Mouse (Mus musculus) spleen, adult 2 months (tissue): ENCODE measurements around the gene Tor1aip2. TPM values are rescaled to one million over a fixed set of nuclear protein-coding genes. Genes with fewer than 3 reads are reported as not detected.
A peak's percentile ranks its signal among the peaks of the same experiment; 100 is the strongest.
"Not testable (repeated sequence)": the region's sequence is repeated elsewhere in the genome, so short reads cannot be mapped to it uniquely, and the experiment has no call there.

ENCODE experiments used
- DNase-seq, 2 experiments: peaks; one replicate each; pipeline versions ENCODE4 v3.0.0 to v3.0.0-alpha.2; 2012 to 2021; ENCODE audit warnings: low spot score in 2 of 2, low read depth in 1 of 2
- H3K27ac ChIP-seq: fragments of 200-500 bp; 2 replicates; pipeline ENCODE4 v1.5.1; 2012; ENCODE audit warnings: low read length, inconsistent platforms; ENCODE audit not compliant: insufficient read depth
- H3K27me3 ChIP-seq: fragments of 200-500 bp; 2 replicates; pipeline ENCODE4 v1.6.1; 2012; ENCODE audit warnings: mild to moderate bottlenecking, moderate library complexity, low read length, inconsistent platforms; ENCODE audit not compliant: control insufficient read depth, insufficient read depth
- H3K36me3 ChIP-seq: fragments of 200-500 bp; 2 replicates; pipeline ENCODE4 v1.6.1; 2012; ENCODE audit warnings: mild to moderate bottlenecking, low read length, inconsistent platforms; ENCODE audit not compliant: control insufficient read depth, insufficient read depth
- H3K4me1 ChIP-seq: fragments of 200-500 bp; 2 replicates; pipeline ENCODE4 v1.6.1; 2011; ENCODE audit warnings: inconsistent platforms; ENCODE audit not compliant: control insufficient read depth, insufficient read depth, insufficient read length
- H3K4me3 ChIP-seq: fragments of 200-500 bp; 2 replicates; pipeline ENCODE4 v1.5.1; 2011; ENCODE audit warnings: mild to moderate bottlenecking, inconsistent platforms; ENCODE audit not compliant: insufficient read depth, insufficient read length; ENCODE audit errors: extremely low read depth
- CTCF ChIP-seq: fragments of 200-500 bp; IDR thresholded peaks from 2 replicates; pipeline ENCODE4 v1.5.1; 2011; ENCODE audit warnings: mild to moderate bottlenecking, inconsistent platforms; ENCODE audit not compliant: insufficient read depth, insufficient read length, insufficient replicate concordance; ENCODE audit errors: extremely low read depth
- POLR2A ChIP-seq: fragments of 200-500 bp; IDR thresholded peaks from 2 replicates; pipeline ENCODE4 v1.6.1; 2011; ENCODE audit warnings: low read depth, low read length, inconsistent platforms
- WGBS: fragments of 180-500 bp; shearing (Covaris S2); methylation state at CpG from one replicate; pipeline ENCODE4 v1.1.7; 2018; 5-methylcytosine and 5-hydroxymethylcytosine counted together
- polyA plus RNA-seq: library from polyadenylated mRNA; depleted of rRNA; stranded (reverse); fragments of >200 nt; gene quantifications from 2 replicates; pipeline ENCODE4 v1.2.3, GENCODE M21; 2012

The Tor1aip2 gene
- polyA plus RNA-seq, 1 experiment, result 28.9 TPM

DNA sequence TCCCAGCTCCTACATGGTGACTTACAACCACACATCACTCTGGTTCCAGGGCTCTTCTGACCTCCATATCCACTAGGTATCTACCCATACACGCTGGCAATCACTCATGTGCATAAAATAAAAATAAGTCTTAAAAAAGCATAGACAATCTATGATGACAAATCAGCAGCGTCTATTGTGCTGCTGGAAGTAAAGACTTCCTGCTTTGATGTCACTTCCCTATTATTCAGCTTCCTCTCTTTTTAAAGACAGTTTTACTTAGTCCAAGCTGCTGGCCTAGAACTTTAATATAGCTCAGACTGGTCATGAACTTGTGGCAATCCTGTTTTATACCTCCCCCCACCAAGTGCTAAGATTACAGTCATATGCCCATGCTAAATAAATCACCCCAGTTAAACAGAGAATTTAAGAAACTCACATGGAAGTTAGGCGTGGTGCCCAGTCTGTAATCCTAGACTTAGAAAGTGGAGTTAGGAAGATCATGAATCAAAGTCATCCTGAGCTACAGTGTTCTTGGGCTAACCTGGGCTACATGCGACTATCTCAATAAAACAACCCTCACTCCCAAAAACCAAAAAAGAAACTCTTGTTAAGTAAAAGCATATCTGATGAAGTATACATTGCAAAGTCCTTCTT, 6.7 kb upstream of the Tor1aip2 start:
- peak overlapping the region; percentile 43; the same call in 1 of the 2 replicates for H3K27ac ChIP-seq
- peaks cover 5% of the 10 kb centered on the region for H3K4me1 ChIP-seq
- peaks cover 40% of the 10 kb centered on the region for H3K36me3 ChIP-seq
- DNase-seq, result no peak
- TF ChIP-seq POLR2A, result no peak
- no peak for TF ChIP-seq CTCF
- H3K27me3 ChIP-seq, result no peaks in the 10 kb centered on the region
- H3K4me3 ChIP-seq, result no peak overlapping the region
- WGBS, result 61% methylated on average over 4 of the region's 4 CpGs

GRCm38 (mm10) chr1:156033921-156034320, 1.3 kb upstream of the Tor1aip2 start:
- Histone ChIP-seq H3K4me1 (peaks cover 3% of the 10 kb centered on the region; the same call in 1 of the 2 replicates), H3K36me3 (peaks cover 28% of the 10 kb centered on the region), H3K27me3 (no peaks in the 10 kb centered on the region), H3K27ac (no peak overlapping the region), H3K4me3 (no peak overlapping the region)
- DNase-seq, result no peak
- WGBS, result 86% methylated on average over 7 of the region's 7 CpGs
- TF ChIP-seq CTCF, result no peak
- TF ChIP-seq POLR2A, result no peak

- H3K4me3 ChIP-seq, result peak overlapping the region; percentile 52
- H3K36me3 ChIP-seq, result peaks cover 23% of the 10 kb centered on the region
- peaks cover 3% of the 10 kb centered on the region; the same call in 1 of the 2 replicates for H3K4me1 ChIP-seq
- H3K27me3 ChIP-seq, result no peaks in the 10 kb centered on the region
- DNase-seq, result no peak
- WGBS, result 4% methylated on average over 1 of the region's 1 CpGs
- TF ChIP-seq POLR2A (no peak), CTCF (no peak)
- peak overlapping the region; percentile 100; the same call in 1 of the 2 replicates for H3K27ac ChIP-seq
Measured at GRCm38 (mm10) chr1:156034661-156035060, 542 bp upstream of the Tor1aip2 start.

DNA sequence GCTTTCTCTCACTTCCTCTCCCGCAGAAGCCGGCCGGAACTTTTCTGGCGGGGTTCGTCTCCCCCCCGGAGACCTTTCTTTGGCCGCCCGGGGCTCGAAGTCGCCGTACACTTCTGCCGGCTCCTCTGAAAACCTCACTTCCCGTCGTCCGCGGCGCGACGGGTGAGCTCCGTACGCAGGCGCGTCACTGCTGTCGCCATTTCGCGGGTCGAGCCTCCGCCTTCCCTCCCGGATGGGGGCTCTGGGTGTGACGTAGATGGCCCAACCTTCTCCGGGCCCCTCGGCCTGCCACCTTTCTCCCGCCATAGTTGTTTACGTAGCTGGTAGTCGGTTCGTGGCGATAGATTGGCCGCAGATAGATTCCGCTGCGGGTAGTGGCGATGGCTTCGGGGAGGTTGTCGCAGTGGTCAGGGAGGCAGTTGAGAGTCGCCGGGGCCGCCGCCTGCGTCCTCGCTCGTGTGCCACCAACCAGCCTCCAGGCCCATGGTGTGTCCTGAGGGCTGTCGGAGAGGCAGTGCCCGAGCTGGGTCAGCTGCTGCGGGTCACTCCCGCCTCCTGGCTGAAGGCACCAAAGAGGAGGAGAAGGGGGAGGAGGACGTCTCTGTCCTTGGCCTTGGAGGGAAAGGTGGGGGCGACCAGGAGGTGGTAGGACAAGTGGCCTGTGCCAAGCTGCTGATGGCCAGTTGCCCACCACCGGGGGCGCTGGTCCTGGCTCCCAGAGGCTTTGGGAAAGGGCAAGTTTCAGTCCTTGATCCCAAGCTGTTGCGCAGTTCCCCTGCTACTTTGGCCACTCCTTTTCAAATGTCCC, 931 bp downstream of the Tor1aip2 start, which contains the start of gene Tor1aip1:
TSS of gene Tor1aip1 (minus strand) at position 551 of the 808 bp plus-strand sequence.
- DNase-seq, result peak; percentile 97
- WGBS, result under 1% methylated on average over 59 of the region's 59 CpGs
- Histone ChIP-seq H3K27ac (peak within 1 kb of the TSS; percentile 100), H3K36me3 (peaks cover 18% of the 10 kb centered on the region), H3K27me3 (no peaks in the 10 kb centered on the region), H3K4me3 (peak within 1 kb of the TSS; percentile 94), H3K4me1 (peaks cover 3% of the 10 kb centered on the region; the same call in 1 of the 2 replicates)
- peak; percentile 58; the same call in 1 of the 2 replicates for TF ChIP-seq CTCF
- peak; percentile 78; the same call in 1 of the 2 replicates for TF ChIP-seq POLR2A

- DNase-seq, result peak; percentile 14 to 48
- TF ChIP-seq CTCF (no peak), POLR2A (peak; percentile 19)
- WGBS, result 1% methylated on average over 5 of the region's 5 CpGs
- H3K27me3 ChIP-seq, result no peaks in the 10 kb centered on the region
- H3K36me3 ChIP-seq, result peaks cover 12% of the 10 kb centered on the region
- H3K4me3 ChIP-seq, result peak overlapping the region; percentile 58
- peaks cover 3% of the 10 kb centered on the region; the same call in 1 of the 2 replicates for H3K4me1 ChIP-seq
- H3K27ac ChIP-seq, result peak overlapping the region; percentile 99
Measured at GRCm38 (mm10) chr1:156037144-156037583, 2.0 kb downstream of the Tor1aip2 start.

- peak in 1 of 2 experiments; percentile 6 for DNase-seq
- 79% methylated on average over 7 of the region's 7 CpGs for WGBS
- H3K4me3 ChIP-seq, H3K27me3 ChIP-seq, H3K36me3 ChIP-seq, H3K27ac ChIP-seq, H3K4me1 ChIP-seq: not testable (repeated sequence)
Measured at GRCm38 (mm10) chr1:156039989-156040388, 4.8 kb downstream of the Tor1aip2 start.

DNA sequence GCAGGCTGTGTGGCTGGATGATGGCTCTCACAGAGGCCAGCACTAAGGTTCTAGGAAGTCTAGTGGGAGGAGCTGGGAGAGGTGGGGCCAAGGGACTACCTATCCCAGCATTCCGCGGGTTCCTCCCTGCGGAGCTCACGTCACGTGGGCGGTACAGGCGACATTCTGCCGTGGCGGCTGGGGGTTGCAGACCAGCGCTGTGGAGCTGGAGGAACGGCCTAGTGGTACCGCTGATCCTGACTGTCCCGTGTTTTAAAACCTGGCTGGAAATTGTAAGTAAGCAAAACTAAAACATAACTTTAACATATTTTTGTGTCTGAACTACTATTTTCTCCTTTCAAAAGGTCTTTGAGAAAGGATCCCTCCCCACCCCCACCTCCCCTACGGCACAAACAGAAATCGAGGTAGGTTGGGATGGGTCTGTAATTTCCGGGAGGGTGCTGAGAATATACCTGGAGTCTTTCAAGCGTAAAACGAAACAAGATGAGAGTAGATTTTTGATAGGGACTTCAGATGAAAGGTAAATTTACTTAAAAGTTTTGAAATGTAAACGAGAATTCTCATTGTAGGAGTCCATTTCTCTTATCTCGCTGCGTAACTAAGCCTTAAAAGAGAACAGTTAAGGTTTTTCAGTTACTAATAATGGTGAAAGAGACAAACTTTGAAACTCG, 5.7 kb downstream of the Tor1aip2 start:
- peaks cover 2% of the 10 kb centered on the region; the same call in 1 of the 2 replicates for H3K36me3 ChIP-seq
- H3K27ac ChIP-seq, result peak overlapping the region; percentile 12
- H3K4me3 ChIP-seq, result peak overlapping the region; percentile 59
- H3K4me1 ChIP-seq, result no peaks in the 10 kb centered on the region
- 1% methylated on average over 22 of the region's 22 CpGs for WGBS
- TF ChIP-seq CTCF (no peak), POLR2A (peak; percentile 88; the same call in 1 of the 2 replicates)
- DNase-seq, result peak; percentile 75 to 89
- no peaks in the 10 kb centered on the region for H3K27me3 ChIP-seq
